Mouse (Mus musculus): ENCODE measurements around the gene Efcab2. TPM values are rescaled to one million over a fixed set of nuclear protein-coding genes. Genes with fewer than 3 reads are reported as not detected.

The Efcab2 gene
- total and polyA plus RNA-seq, 2 experiments: 0.29 to 2.2 TPM

- Histone ChIP-seq H3K4me3 (ENCODE audit: insufficient read depth, low read depth, low read length) (no peak overlapping the region), H3K79me2 (ENCODE audit: control insufficient read depth, insufficient read depth, low read length) (no peaks in the 10 kb centered on the region), H3K27me3 (ENCODE audit: control insufficient read depth, insufficient read depth, low read length) (no peaks in the 10 kb centered on the region), H3K9ac (ENCODE audit: low read depth, low read length) (no peak overlapping the region), H3K36me3 (ENCODE audit: control insufficient read depth, insufficient read depth, low read length) (no peaks in the 10 kb centered on the region), H3K27ac (replicated peaks; ENCODE audit: insufficient read depth, low read depth, low read length) (no peak overlapping the region; the same call in 1 of the 2 replicates), H3K4me1 (ENCODE audit: control insufficient read depth, insufficient read depth, low read length) (peaks cover 4% of the 10 kb centered on the region; the same call in 1 of the 2 replicates)
- WGBS: 46% methylated on average over 6 of the region's 6 CpGs
- TF ChIP-seq CTCF (IDR thresholded peaks at IDR 0.05; ENCODE audit: low read depth, low read length) (no peak), POLR2A (IDR thresholded peaks at IDR 0.05; ENCODE audit: extremely low read depth, insufficient read depth, low read length) (no peak)
- DNase-seq (ENCODE audit: extremely low read depth, low read depth, low spot score): no peak
Measured at GRCm38 (mm10) chr1:178368121-178368520, 37.8 kb upstream of the Efcab2 start.

GRCm38 (mm10) chr1:178368548-178369271 is 37.2 kb upstream of the Efcab2 start:
- H3K27me3 ChIP-seq (ENCODE audit: control insufficient read depth, insufficient read depth, low read length): no peaks in the 10 kb centered on the region
- H3K4me3 ChIP-seq (ENCODE audit: insufficient read depth, low read depth, low read length): peak overlapping the region; percentile 50
- peak overlapping the region; percentile 76 for H3K9ac ChIP-seq (ENCODE audit: low read depth, low read length)
- H3K79me2 ChIP-seq (ENCODE audit: control insufficient read depth, insufficient read depth, low read length): no peaks in the 10 kb centered on the region
- 2% methylated on average over 36 of the region's 36 CpGs for WGBS
- TF ChIP-seq CTCF (IDR thresholded peaks at IDR 0.05; ENCODE audit: low read depth, low read length) (no peak), POLR2A (IDR thresholded peaks at IDR 0.05; ENCODE audit: extremely low read depth, insufficient read depth, low read length) (peak; percentile 73)
- H3K4me1 ChIP-seq (ENCODE audit: control insufficient read depth, insufficient read depth, low read length): peaks cover 4% of the 10 kb centered on the region; the same call in 1 of the 2 replicates
- peak; percentile 81 for DNase-seq (ENCODE audit: extremely low read depth, low read depth, low spot score)
- no peaks in the 10 kb centered on the region for H3K36me3 ChIP-seq (ENCODE audit: control insufficient read depth, insufficient read depth, low read length)
- peak overlapping the region; percentile 88 for H3K27ac ChIP-seq (replicated peaks; ENCODE audit: insufficient read depth, low read depth, low read length)

- Histone ChIP-seq H3K27me3 (ENCODE audit: control insufficient read depth, insufficient read depth, low read length) (no peaks in the 10 kb centered on the region), H3K4me3 (ENCODE audit: insufficient read depth, low read depth, low read length) (peak overlapping the region; percentile 50), H3K4me1 (ENCODE audit: control insufficient read depth, insufficient read depth, low read length) (peaks cover 4% of the 10 kb centered on the region; the same call in 1 of the 2 replicates), H3K9ac (ENCODE audit: low read depth, low read length) (peak overlapping the region; percentile 56), H3K36me3 (ENCODE audit: control insufficient read depth, insufficient read depth, low read length) (no peaks in the 10 kb centered on the region), H3K27ac (replicated peaks; ENCODE audit: insufficient read depth, low read depth, low read length) (peak overlapping the region; percentile 88), H3K79me2 (ENCODE audit: control insufficient read depth, insufficient read depth, low read length) (no peaks in the 10 kb centered on the region)
- no peak for TF ChIP-seq CTCF (IDR thresholded peaks at IDR 0.05; ENCODE audit: low read depth, low read length)
- no peak for TF ChIP-seq POLR2A (IDR thresholded peaks at IDR 0.05; ENCODE audit: extremely low read depth, insufficient read depth, low read length)
- WGBS: under 1% methylated on average over 11 of the region's 11 CpGs
- DNase-seq (ENCODE audit: extremely low read depth, low read depth, low spot score): peak; percentile 95
Measured at GRCm38 (mm10) chr1:178369272-178369651, 36.6 kb upstream of the Efcab2 start.

- peaks cover 7% of the 10 kb centered on the region; the same call in 1 of the 2 replicates for H3K4me1 ChIP-seq (ENCODE audit: control insufficient read depth, insufficient read depth, low read length)
Measured at GRCm38 (mm10) chr1:178372681-178373080, 33.2 kb upstream of the Efcab2 start.

GRCm38 (mm10) chr1:178375381-178375780 is 30.5 kb upstream of the Efcab2 start:
- no peaks in the 10 kb centered on the region for H3K36me3 ChIP-seq (ENCODE audit: control insufficient read depth, insufficient read depth, low read length)
- no peak for DNase-seq (ENCODE audit: extremely low read depth, low read depth, low spot score)
- TF ChIP-seq CTCF (IDR thresholded peaks at IDR 0.05; ENCODE audit: low read depth, low read length): no peak
- TF ChIP-seq POLR2A (IDR thresholded peaks at IDR 0.05; ENCODE audit: extremely low read depth, insufficient read depth, low read length): no peak
- no peak overlapping the region for H3K4me3 ChIP-seq (ENCODE audit: insufficient read depth, low read depth, low read length)
- no peak overlapping the region for H3K27ac ChIP-seq (replicated peaks; ENCODE audit: insufficient read depth, low read depth, low read length)
- no peak overlapping the region for H3K9ac ChIP-seq (ENCODE audit: low read depth, low read length)
- H3K27me3 ChIP-seq (ENCODE audit: control insufficient read depth, insufficient read depth, low read length): no peaks in the 10 kb centered on the region
- no peaks in the 10 kb centered on the region for H3K79me2 ChIP-seq (ENCODE audit: control insufficient read depth, insufficient read depth, low read length)
- 0 out of 2 replicates have a peak, but pooled peaks cover 3% of the 10 kb centered on the region for H3K4me1 ChIP-seq (ENCODE audit: control insufficient read depth, insufficient read depth, low read length)

More at GRCm38 (mm10) chr1:178372681-178373080, 33.2 kb upstream of the Efcab2 start:
- no peak overlapping the region for H3K27ac ChIP-seq (replicated peaks; ENCODE audit: insufficient read depth, low read depth, low read length)
- TF ChIP-seq CTCF (IDR thresholded peaks at IDR 0.05; ENCODE audit: low read depth, low read length) (no peak), POLR2A (IDR thresholded peaks at IDR 0.05; ENCODE audit: extremely low read depth, insufficient read depth, low read length) (no peak)
- no peak overlapping the region for H3K9ac ChIP-seq (ENCODE audit: low read depth, low read length)
- H3K27me3 ChIP-seq (ENCODE audit: control insufficient read depth, insufficient read depth, low read length): no peaks in the 10 kb centered on the region
- H3K36me3 ChIP-seq (ENCODE audit: control insufficient read depth, insufficient read depth, low read length): no peaks in the 10 kb centered on the region
- H3K79me2 ChIP-seq (ENCODE audit: control insufficient read depth, insufficient read depth, low read length): no peaks in the 10 kb centered on the region
- WGBS: 88% methylated on average over 4 of the region's 4 CpGs
- no peak for DNase-seq (ENCODE audit: extremely low read depth, low read depth, low spot score)
- H3K4me3 ChIP-seq (ENCODE audit: insufficient read depth, low read depth, low read length): no peak overlapping the region

GRCm38 (mm10) chr1:178376061-178376460 is 29.8 kb upstream of the Efcab2 start:
- H3K79me2 ChIP-seq (ENCODE audit: control insufficient read depth, insufficient read depth, low read length): no peaks in the 10 kb centered on the region
- 94% methylated on average over 2 of the region's 2 CpGs for WGBS
- no peak overlapping the region for H3K9ac ChIP-seq (ENCODE audit: low read depth, low read length)
- H3K27me3 ChIP-seq (ENCODE audit: control insufficient read depth, insufficient read depth, low read length): no peaks in the 10 kb centered on the region
- no peak for DNase-seq (ENCODE audit: extremely low read depth, low read depth, low spot score)
- TF ChIP-seq POLR2A (IDR thresholded peaks at IDR 0.05; ENCODE audit: extremely low read depth, insufficient read depth, low read length) (no peak), CTCF (IDR thresholded peaks at IDR 0.05; ENCODE audit: low read depth, low read length) (no peak)
- no peaks in the 10 kb centered on the region for H3K36me3 ChIP-seq (ENCODE audit: control insufficient read depth, insufficient read depth, low read length)
- H3K4me3 ChIP-seq (ENCODE audit: insufficient read depth, low read depth, low read length): no peak overlapping the region
- 0 out of 2 replicates have a peak, but pooled peaks cover 3% of the 10 kb centered on the region for H3K4me1 ChIP-seq (ENCODE audit: control insufficient read depth, insufficient read depth, low read length)
- H3K27ac ChIP-seq (replicated peaks; ENCODE audit: insufficient read depth, low read depth, low read length): no peak overlapping the region
